ENCODE assay signal across 7 mouse cellular contexts in the genomic region with DNA sequence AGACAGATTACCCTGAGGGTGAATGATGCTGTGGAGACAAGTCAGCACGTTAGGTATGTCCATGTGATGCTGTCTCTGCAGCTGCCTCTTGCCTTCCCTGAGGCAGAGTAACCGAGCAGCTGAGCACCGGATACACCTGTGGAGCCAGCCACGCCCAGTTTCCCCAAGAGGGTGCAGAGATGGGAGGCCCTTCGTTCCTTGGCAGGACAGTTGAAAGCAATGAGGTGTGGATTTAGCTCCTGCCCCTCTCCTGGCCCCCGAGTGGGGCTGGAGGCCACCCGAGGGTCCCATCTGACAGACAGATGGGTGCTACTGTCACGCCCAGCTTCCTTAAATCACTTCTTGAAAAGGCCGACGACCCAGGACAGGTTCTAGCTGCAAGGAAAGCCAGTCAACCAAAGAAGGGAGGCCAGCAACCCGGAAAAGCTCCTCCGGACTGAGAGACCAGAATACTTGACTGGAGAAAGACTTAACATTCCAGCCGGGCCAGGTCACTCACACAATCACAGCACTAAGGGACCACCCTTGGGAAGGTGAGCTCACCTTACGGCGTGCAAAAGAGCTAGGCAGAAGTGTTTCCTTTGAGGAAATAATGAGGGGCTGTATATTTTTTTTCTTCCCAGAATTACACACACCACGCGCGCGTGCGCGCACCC. TPM values are rescaled to one million over a fixed set of nuclear protein-coding genes. Genes with fewer than 3 reads are reported as not detected.
DNase-seq lines count a peak whose midpoint lies in the region; ATAC-seq and TF ChIP-seq lines count a peak whose summit lies in the region.

No protein-coding gene starts in this region.

- H3K4me2 ChIP-seq in forebrain, embryonic 16.5 days (ENCODE audit: low read length) = peak overlapping the region; percentile 28
- peak overlapping the region; percentile 49 for H3K4me2 ChIP-seq in liver, embryonic 14.5 days (ENCODE audit: low read depth)
- H3K4me2 ChIP-seq in neural tube, embryonic 11.5 days (ENCODE audit: low read depth) = peak overlapping the region; percentile 24; the same call in 1 of the 2 replicates

- H3K4me1 ChIP-seq in brown adipose tissue, adult 24 weeks (ENCODE audit: control insufficient read depth, insufficient read depth, insufficient read length, low read length) = peaks cover 9% of the 10 kb centered on the region; the same call in 1 of the 2 replicates
- H3K4me1 ChIP-seq in forebrain, embryonic 16.5 days (replicated peaks; ENCODE audit: control insufficient read depth, insufficient read depth, low read length) = peaks cover 16% of the 10 kb centered on the region
- H3K4me1 ChIP-seq in liver, embryonic 14.5 days (replicated peaks; ENCODE audit: control insufficient read depth in 2 of 2, insufficient read depth in 2 of 2, low read length in 1 of 2) = no peaks in the 10 kb centered on the region
- H3K4me1 ChIP-seq in neural tube, embryonic 11.5 days (ENCODE audit: control insufficient read depth, insufficient read depth, low read length) = peaks cover 4% of the 10 kb centered on the region; the same call in 1 of the 2 replicates

- H3K36me3 ChIP-seq in forebrain, embryonic 16.5 days (ENCODE audit: control insufficient read depth, insufficient read depth) = no peaks in the 10 kb centered on the region
- H3K36me3 ChIP-seq in liver, embryonic 14.5 days (replicated peaks; ENCODE audit: control insufficient read depth, insufficient read depth, low read depth) = no peaks in the 10 kb centered on the region
- no peaks in the 10 kb centered on the region for H3K36me3 ChIP-seq in neural tube, embryonic 11.5 days (ENCODE audit: control insufficient read depth, insufficient read depth, low read length)

- no peak for ATAC-seq in forebrain, embryonic 16.5 days
- no peak for ATAC-seq in liver, embryonic 14.5 days (ENCODE audit: insufficient read depth)
- no peak for ATAC-seq in neural tube, embryonic 11.5 days (ENCODE audit: insufficient read depth, low FRiP score, low TSS enrichment)

- no peak for TF ChIP-seq CTCF in liver, embryonic 14.5 days (IDR thresholded peaks at IDR 0.05; ENCODE audit: low read depth)

- H3K9me3 ChIP-seq in forebrain, embryonic 16.5 days (ENCODE audit: control insufficient read depth, low read length) = no peaks in the 10 kb centered on the region
- H3K9me3 ChIP-seq in liver, embryonic 14.5 days (ENCODE audit: control insufficient read depth, low read length) = no peaks in the 10 kb centered on the region
- H3K9me3 ChIP-seq in neural tube, embryonic 11.5 days (ENCODE audit: control insufficient read depth, low read length) = no peaks in the 10 kb centered on the region

- peak; percentile 89 for DNase-seq in induced T-regulatory cell, adult 2 months (ENCODE audit: low read depth)
- no peak for DNase-seq in liver, embryonic 14.5 days (ENCODE audit: low read depth in 3 of 3, low spot score in 3 of 3)
- DNase-seq in neural tube, embryonic 11.5 days (ENCODE audit: low spot score) = peak; percentile 23
- DNase-seq in MN1 (ENCODE audit: low spot score) = no peak
- no peak for DNase-seq in cerebellum, postnatal 4 days (ENCODE audit: low spot score in 2 of 2)

- WGBS in forebrain, embryonic 16.5 days = 9% methylated on average over 15 of the region's 21 CpGs
- WGBS in liver, embryonic 14.5 days (ENCODE audit: insufficient replicate concordance) = 8% methylated on average over 19 of the region's 21 CpGs
- WGBS in neural tube, embryonic 11.5 days = 16% methylated on average over 19 of the region's 21 CpGs

- no peak overlapping the region for H3K9ac ChIP-seq in forebrain, embryonic 16.5 days (replicated peaks; ENCODE audit: low read depth, low read length)
- no peak overlapping the region for H3K9ac ChIP-seq in liver, embryonic 14.5 days (replicated peaks)
- no peak overlapping the region; the same call in 1 of the 2 replicates for H3K9ac ChIP-seq in neural tube, embryonic 11.5 days (ENCODE audit: low read length)

- no peaks in the 10 kb centered on the region for H3K27me3 ChIP-seq in forebrain, embryonic 16.5 days (replicated peaks; ENCODE audit: control insufficient read depth, insufficient read depth, low read length)
- no peaks in the 10 kb centered on the region; the same call in 1 of the 2 replicates for H3K27me3 ChIP-seq in liver, embryonic 14.5 days (ENCODE audit: control insufficient read depth, insufficient read depth, low read length)
- no peaks in the 10 kb centered on the region for H3K27me3 ChIP-seq in neural tube, embryonic 11.5 days (ENCODE audit: control insufficient read depth, insufficient read depth, low read length)

- peak overlapping the region; percentile 46 for H3K4me3 ChIP-seq in brown adipose tissue, adult 24 weeks (ENCODE audit: insufficient read depth, low read depth, low read length)
- peak overlapping the region; percentile 7; the same call in 1 of the 2 replicates for H3K4me3 ChIP-seq in forebrain, embryonic 16.5 days (replicated peaks; ENCODE audit: low read length)
- peak overlapping the region in 1 of 2 experiments; percentile 8; a peak in 1 of 4 replicates for H3K4me3 ChIP-seq in liver, embryonic 14.5 days (ENCODE audit: insufficient read depth in 1 of 2, low read depth in 2 of 2, low read length in 2 of 2)
- H3K4me3 ChIP-seq in neural tube, embryonic 11.5 days (ENCODE audit: low read depth, low read length) = no peak overlapping the region

- H3K27ac ChIP-seq in brown adipose tissue, adult 24 weeks (replicated peaks; ENCODE audit: low read depth, low read length) = peak overlapping the region; percentile 93
- no peak overlapping the region for H3K27ac ChIP-seq in forebrain, embryonic 16.5 days (ENCODE audit: low read length)
- H3K27ac ChIP-seq in liver, embryonic 14.5 days = no peak overlapping the region
- no peak overlapping the region for H3K27ac ChIP-seq in neural tube, embryonic 11.5 days (ENCODE audit: low read depth, low read length)

- no peak for TF ChIP-seq EP300 in liver, embryonic 14.5 days (IDR thresholded peaks at IDR 0.05; ENCODE audit: low read depth)

RNA-seq across cellular contexts. Expression of gene Lbr, which starts 10.4 kb away (rescaled TPM):
- polyA plus RNA-seq in brown adipose tissue, adult 24 weeks (2012; ENCODE audit: insufficient read depth, insufficient read length, missing spikeins) = 5.8 and 11.8 TPM in 2 replicates
- polyA plus RNA-seq in forebrain, embryonic 16.5 days (2015; fragmentation: Nextera tagmentation; extraction: Ambion mirVana) = 51.2 and 60.6 TPM in 2 replicates
- polyA plus RNA-seq in liver, embryonic 14.5 days (2012; rRNA removed) = 55.7 and 65.7 TPM in 2 replicates
- polyA plus RNA-seq in liver, embryonic 14.5 days (2014; fragmentation: Nextera tagmentation; extraction: Ambion mirVana) = 259 and 284 TPM in 2 replicates
- 155 and 159 TPM in 2 replicates for polyA plus RNA-seq in neural tube, embryonic 11.5 days (2014; fragmentation: Nextera tagmentation; extraction: Ambion mirVana)

Comparison
In these comparisons a context has a peak if more than half of its experiments do, and no peak if none do; other contexts are left out.
1. DNase-seq: peak in induced T-regulatory cell, adult 2 months (single experiment) and neural tube, embryonic 11.5 days (single experiment); none in liver, embryonic 14.5 days (0 of 3), MN1 (single experiment) and cerebellum, postnatal 4 days (0 of 2).
2. Peak in every context shown above with its lines, with median percentiles within 50 percentile points of each other: H3K4me2 ChIP-seq.